Mouse (Mus musculus) right cerebral cortex, adult 2 months (tissue): ENCODE results near the gene Erg.

ENCODE experiments used
- DNase-seq, 2 experiments: peaks; one replicate each; pipeline ENCODE4 v3.0.0; 2021 to 2022; ENCODE audit warnings: low spot score in 2 of 2

Erg gene

DNA sequence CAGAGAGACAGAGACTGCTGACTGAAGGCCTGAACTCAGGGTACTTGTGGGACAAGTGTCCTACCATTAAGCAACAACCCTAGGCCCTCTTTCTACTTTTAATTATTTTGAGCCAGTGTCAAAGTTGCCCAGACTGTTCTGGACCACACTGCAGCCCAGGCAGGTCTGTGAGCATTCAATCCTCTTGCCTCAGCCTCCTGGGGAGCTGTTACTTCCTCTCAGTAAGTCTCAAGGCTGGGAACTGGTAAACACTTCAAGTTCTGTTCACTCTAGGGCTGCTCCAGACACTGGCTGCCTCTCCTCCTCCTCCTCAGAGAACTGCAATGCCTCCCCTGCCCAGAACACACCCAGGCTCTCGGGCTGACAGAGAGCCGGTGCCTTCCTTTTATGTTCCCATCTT, 140.0 kb downstream of the Erg start:
- no peak for DNase-seq

DNA sequence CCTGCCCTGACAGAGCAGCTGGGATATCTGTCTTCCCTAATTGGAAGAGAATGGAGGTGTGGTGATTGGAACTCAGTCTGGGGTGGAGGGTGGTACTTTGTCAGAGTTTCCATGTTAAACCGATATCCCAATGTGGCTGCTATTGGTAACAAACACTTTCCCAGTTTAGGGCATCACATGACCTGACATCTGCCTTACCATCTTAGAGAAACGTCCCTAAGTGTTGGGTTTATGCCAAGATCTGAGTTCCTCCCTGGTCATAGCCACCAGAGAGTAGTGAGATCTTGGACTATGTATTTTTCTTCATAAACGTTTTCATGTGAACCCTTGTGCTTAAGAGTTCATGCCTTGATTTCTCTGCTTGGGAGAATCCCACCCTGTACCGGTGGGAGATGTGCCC, 144.4 kb downstream of the Erg start:
- DNase-seq = no peak

DNA sequence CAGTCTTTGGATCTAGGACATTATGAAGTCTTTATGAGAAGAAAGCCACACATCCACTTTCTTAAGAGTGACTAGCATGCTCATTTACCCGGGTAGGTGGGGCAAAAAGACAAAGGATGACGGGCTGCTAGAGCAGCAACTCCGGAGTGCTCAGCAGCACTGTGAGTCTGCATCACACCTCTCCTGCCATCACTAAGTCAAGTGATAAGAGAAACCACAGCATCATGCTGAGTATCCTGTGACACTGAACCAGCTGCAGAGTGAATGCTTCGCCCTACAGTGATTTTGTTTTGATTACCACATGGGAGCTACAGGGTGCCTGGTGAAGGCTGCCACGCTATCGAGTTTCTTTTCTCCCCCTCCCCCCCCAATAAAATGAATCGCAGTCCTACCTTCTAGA, 145.2 kb downstream of the Erg start:
- no peak for DNase-seq

GRCm38 (mm10) chr16:95440334-95440733, 146.1 kb downstream of the Erg start:
- peak; percentile 61 to 83 for DNase-seq

GRCm38 (mm10) chr16:95439794-95440193, 146.6 kb downstream of the Erg start:
- DNase-seq = no peak

GRCm38 (mm10) chr16:95438848-95439540, 147.4 kb downstream of the Erg start:
- no peak for DNase-seq

DNA sequence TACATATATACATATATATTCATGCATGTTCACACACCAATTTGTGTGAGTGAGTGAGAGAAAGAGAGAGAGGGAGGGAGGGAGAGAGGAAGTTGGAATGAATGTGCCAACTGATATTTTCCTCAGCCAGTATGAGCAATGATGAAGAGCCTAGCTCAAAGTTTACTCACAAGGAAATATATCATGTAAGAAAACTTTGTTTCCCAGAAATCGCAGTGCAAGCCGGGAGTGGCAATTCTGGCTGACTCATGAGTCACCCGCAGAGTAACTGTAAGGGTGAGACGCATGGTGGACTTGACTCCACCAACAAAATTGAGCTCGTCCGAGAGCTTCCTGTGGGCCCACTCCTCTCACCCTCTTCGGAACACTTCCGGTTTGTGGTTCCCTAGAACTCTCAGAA, 149.8 kb downstream of the Erg start:
- DNase-seq = no peak

- DNase-seq = no peak
Measured at GRCm38 (mm10) chr16:95436051-95436450, 150.3 kb downstream of the Erg start.

- DNase-seq = no peak
Measured at GRCm38 (mm10) chr16:95434434-95434833, 152.0 kb downstream of the Erg start.

DNA sequence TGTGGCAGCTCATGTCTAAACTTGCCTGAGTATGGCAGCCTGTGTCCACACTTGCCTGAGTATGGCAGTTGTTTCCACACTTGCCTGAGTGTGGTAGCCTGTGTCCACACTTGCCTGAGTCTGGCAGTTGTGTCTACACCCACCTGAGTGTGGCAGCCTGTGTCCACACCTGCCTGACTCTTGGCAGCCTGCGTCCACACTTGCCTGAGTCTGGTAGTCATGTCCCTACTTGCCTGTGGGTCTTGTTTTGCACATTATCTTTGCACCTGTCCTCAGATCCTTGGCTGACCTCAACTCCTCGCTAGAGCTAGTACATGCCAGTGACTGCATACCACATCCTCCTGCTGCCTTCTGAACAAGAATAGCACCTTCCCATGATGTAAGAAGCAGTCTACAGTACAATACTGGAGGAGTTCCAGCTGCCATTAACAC, 153.8 kb downstream of the Erg start:
- DNase-seq = no peak

GRCm38 (mm10) chr16:95429851-95430250, 156.5 kb downstream of the Erg start:
- DNase-seq = no peak

- no peak for DNase-seq
Measured at GRCm38 (mm10) chr16:95428239-95428638, 158.2 kb downstream of the Erg start.

- DNase-seq = no peak
Measured at GRCm38 (mm10) chr16:95427512-95427911, 158.9 kb downstream of the Erg start.

DNA sequence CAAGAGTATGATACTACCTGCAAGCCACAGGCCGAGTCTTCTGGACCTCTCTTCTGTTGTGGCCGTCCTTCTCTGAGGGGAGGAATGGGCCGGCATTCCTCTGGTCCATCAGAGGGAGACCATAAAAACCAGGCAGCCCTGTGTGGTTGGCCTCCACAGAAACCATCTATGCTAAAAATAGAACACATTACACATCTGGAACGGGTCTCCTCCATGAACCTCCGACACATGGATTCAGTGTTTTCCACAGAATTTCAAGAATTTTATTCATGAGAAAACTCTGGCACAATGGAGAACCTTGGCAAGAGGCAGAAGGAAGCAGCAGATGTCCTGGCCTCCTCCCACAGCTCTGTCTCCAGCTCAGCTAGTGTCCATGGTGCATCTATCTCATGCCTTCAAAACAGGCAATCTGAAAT, 163.7 kb downstream of the Erg start:
- no peak for DNase-seq

- no peak for DNase-seq
Measured at GRCm38 (mm10) chr16:95421235-95421886, 165.0 kb downstream of the Erg start.

DNA sequence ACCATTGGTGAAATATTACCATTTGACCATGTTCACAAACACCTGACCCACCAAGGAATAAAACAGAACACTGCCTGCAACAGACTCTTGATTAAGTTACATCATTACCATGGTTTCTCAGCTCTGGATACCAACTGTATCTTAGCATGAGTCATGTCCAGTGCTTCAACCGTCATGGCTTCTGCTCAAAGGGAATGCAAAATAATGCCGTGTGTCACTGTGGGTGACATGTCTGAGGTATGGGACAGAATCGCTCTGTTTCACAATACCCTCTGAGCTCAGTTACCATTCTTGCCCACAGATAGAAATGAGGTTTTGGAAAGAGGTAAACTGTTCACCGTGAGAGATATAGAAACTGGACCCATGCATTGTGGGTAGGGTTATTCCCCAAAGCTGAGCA, 170.5 kb downstream of the Erg start:
- DNase-seq = no peak

DNA sequence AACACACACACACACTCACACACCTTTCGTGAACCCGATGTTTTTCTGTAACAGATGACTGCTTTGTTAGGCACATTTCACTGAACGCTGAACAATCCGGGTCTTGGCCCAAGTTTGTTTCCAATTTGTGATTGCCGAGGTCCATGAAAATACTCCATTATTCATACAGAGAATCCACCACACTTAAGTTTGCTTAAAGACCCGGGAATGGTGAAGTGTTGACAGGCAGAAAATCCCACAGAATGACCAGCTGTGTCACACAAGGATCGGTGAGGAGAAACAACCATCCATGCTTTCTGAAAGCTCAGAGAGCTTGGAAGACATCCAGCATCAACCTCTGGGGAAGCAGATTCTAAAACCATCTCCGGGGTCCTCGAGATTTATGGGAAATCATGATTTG, 171.0 kb downstream of the Erg start:
- DNase-seq = no peak

GRCm38 (mm10) chr16:95413401-95413959, 172.9 kb downstream of the Erg start:
- DNase-seq = no peak

- no peak for DNase-seq
Measured at GRCm38 (mm10) chr16:95408096-95408495, 178.3 kb downstream of the Erg start.

DNA sequence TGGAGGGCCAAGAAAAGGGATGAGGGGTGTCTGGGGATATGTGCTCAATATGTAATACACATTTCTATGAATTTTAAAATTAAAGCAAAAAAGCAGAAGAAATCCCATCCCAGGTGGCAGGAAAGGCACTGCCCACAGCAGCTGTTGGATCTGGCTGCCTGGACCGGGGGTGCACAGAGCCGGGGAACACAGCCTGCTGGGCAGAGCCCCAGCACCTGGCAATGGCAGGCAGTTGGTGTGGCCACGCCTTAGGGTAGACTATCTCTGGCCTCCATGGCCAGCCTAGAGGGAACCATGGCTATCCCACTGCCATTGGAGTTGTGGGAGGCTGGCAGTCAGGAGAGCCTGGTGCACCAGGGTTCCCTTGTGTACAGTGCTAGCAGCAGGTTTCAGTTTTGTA, 180.9 kb downstream of the Erg start:
- DNase-seq = no peak

- no peak for DNase-seq
Measured at GRCm38 (mm10) chr16:95403453-95403852, 182.9 kb downstream of the Erg start.

DNA sequence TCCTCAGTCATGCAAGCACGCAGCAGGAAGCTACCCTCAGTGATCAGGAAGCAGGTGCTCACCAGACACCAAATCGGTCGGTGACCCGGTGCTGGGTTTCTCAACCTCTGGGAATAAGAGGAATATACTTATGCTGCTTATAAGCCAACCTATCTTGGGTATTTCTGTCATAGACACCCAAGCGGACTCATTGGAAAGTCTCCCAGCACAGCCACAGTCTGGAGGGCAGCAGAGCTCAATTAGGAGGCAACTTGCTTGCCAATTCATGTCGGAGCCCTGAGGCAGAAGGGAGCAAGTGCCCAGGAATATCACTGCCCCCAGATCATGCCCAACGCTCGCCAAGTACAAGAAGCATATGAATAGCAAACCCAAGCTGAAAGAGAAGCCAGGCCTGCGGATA, 184.5 kb downstream of the Erg start:
- DNase-seq = no peak

DNA sequence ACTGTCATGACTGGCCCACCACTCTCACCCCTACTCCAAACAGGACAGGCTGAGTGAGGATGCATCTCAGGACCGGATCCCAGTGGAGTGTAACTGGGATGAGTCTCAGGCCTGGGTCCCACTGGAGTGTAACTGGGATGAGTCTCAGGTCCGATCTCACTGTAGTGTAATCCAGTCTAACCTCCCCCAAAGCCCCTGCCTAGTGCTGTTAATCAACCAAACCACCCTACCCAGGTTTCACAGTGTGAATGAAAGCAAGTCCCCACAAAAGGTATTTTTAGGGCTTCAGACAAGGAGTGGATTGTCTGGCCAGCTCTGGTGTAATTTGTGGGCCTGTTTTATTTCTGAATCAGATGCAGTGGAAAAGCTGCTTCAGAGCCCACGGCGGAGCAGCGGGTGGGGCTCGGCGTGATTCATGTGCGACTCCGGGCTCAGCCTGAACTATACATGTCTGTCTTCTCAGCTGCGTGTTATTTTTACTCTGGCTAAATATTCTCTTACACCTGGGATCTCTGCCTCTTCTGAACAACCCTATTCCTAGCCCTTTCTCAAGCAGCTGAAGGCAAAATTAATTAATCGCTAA, 187.5 kb downstream of the Erg start:
- DNase-seq = peak; percentile 56 to 62
